Mouse (Mus musculus) thymus, postnatal 36 days (tissue): ENCODE measurements around the gene Wdr49.

Experiments used
- DNase-seq, 2 experiments: peaks; one replicate each; pipeline ENCODE4 v3.0.0; 2022; ENCODE audit warnings: mixed read lengths in 2 of 2

The Wdr49 gene

GRCm38 (mm10) chr3:75482056-75482455, at the start of gene Wdr49:
Gene Wdr49 (minus strand): TSS chr3:75482156.
- no peak for DNase-seq

DNA sequence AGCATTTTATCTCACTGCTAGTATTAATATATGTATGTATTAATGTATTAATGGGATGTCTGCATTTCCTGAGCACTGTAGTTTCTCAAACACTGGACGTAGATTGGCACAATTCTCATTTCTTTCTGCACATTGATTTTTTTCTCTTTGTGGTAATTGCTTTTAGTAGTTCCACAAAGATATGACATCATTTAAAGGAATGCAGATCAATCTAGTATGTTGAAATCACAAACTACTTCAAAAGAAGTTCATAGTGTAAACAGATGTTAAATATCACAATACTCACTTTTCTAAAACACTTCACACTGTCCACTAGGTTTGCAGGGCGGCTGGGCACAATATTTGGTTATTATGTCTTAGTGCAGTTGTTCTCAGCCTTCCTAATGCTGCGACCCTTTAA, 49.1 kb upstream of the Wdr49 start:
- DNase-seq, result no peak

GRCm38 (mm10) chr3:75522527-75522926, 40.6 kb upstream of the Wdr49 start:
- DNase-seq, result no peak

GRCm38 (mm10) chr3:75521314-75521713, 39.4 kb upstream of the Wdr49 start:
- DNase-seq, result no peak

GRCm38 (mm10) chr3:75517631-75518250, 35.8 kb upstream of the Wdr49 start:
- peak; percentile 58 to 67 for DNase-seq

DNA sequence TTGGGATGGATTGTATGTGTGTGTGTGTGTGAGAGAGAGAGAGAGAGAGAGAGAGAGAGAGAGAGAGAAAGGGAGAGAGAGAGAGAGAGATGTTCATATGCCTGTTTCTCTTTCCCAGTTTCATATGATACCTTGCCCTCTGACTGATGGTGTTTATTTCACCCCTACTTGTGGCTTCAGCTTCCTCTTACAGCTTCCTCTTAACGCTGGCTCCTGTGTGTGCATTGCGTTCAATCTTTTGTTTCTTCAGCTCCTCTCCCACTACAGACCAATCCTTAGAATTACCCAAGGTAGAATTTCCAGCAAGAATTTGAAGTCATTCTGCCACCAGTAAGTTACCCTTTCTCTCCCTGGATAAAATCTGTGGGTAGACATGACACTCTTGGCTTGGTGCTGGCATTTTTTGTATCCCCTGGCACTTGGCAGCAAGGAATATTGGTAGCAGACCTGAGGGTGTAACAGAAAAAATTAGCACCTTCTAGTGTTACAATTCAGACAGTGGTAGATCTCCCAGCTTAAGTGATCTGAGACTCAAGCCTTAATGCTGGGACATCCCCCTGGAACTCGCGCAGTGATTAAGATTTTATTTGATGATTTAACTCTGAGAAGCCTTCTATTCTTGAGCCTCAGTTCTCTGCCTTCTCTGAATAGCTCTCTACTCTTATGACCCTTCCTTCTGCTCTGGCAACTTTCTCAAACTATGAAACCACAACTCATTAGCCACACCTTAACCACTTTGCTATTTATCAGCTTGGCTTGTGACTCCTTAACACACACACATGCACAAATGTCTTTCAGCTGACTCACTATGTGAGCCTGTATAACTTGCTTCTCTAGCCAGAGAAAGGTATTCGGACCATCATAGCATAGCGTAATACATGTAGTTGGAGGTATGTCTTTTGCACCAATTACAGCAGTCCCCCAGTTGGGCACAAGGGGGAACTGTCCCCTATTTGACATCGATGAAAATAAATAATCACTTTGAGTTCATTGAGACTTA, 17.3 kb upstream of the Wdr49 start:
- peak; percentile 6 to 9 for DNase-seq

DNA sequence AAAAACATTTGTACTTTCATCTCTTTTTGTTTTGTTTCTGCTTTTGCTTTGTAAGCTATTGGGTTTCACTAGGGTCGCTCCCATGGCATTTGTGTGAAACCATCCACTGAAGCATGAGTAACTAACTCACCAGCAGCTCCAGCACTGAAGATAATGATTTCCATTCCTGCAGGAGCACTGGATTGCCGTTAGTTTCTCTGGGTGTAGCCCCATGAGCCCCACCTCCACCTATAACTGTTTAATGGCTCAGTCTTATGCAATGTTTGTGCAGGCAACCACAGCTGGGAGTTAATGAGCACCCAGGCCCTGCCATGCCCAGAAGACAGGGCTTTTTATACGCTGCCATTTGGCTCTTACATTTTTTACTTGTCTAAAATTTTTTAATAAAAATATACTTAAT, 11.0 kb upstream of the Wdr49 start:
- DNase-seq, result no peak

DNA sequence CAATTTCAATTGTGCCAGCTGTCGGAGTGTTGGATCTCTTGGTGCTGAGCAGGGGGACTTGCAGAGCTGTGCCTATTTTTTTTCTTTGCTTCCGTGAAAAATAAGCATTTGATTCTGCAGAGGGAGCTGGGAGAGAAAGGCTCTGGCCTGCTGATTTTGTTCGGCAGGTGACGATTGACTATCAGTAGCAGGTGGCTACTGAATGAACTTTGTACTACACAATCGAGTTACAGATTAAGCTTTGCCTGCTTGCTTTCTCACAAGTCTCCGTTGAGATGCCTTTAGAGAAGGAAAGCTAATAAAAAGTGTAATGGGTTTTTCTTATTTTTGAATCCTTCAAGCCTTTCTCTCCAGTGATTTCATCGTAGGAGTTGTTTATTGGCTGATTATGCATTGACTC, 6.8 kb downstream of the Wdr49 start:
- DNase-seq, result no peak

- no peak for DNase-seq
Observed at GRCm38 (mm10) chr3:75474657-75475056, 7.3 kb downstream of the Wdr49 start.

- no peak for DNase-seq
Observed at GRCm38 (mm10) chr3:75468154-75468553, 13.8 kb downstream of the Wdr49 start.

DNA sequence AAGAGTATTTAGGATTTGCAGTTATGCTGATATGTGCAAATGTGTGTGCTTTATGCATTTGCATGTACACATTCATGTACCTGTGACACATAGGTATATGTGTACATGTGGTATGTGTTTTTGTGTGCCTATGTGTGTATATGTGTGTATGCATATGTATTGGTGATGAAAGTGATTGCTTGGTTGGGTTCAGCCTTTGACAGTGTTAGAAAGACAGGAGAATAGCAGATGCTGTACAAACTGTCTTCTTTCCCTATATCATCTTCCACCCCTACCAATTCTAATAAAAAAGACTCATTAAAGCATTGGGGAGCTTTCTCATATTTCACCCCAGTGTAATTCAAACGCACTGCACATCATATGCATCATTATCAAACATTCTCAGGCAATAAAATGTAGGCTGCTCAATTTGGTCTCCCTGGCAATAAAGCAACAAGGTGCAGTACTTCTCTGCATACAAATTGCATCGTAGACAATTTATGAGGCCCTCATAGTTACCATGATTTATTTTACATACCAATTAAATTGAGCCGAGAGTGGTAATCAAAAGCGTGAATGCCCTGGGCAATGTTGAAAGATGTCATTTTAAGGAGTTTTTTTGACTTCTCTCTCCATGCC, 51.3 kb downstream of the Wdr49 start:
- DNase-seq, result no peak

GRCm38 (mm10) chr3:75395918-75396317, 86.0 kb downstream of the Wdr49 start:
- no peak for DNase-seq

- no peak for DNase-seq
Observed at GRCm38 (mm10) chr3:75395121-75395895, 86.6 kb downstream of the Wdr49 start.

DNA sequence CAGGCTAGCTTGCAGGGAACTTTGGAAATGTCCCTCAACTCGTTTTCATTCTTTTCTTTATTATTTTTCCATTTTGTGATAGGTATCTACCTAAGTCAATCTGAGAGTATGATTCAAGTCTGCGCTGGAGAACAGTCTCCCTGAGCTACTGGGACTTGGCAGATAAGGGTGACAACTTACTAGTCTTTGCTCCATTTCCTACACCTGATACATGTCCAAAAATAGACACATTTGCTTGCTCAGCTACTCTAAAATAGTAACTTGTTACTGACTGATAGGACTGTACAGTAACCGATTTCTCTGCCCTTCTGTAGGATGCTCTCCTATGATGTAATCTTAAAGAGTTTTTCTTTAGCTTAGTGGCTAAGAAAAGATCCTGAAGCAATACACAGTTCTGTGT, 87.5 kb downstream of the Wdr49 start:
- no peak for DNase-seq

DNA sequence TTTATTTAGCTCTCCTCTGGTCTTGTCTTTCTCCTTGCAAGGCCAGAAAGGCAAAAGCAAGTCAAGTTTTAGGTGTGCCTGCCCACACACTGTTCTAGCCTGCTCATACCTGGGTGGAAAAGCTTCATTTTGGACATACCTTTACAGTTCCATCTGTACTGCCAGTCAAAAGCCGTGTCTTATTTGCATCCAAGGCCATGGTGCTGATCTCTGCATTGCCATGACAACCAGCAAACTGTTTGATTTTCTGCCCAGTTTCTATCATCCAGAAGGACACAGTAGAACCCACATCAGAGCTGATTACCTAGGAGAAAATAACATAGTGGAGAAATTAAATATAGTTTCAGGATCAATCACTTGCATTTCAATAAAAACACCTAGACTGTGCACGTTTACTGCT, 100.2 kb downstream of the Wdr49 start:
- no peak for DNase-seq

GRCm38 (mm10) chr3:75353972-75354371, 128.0 kb downstream of the Wdr49 start:
- no peak for DNase-seq

DNA sequence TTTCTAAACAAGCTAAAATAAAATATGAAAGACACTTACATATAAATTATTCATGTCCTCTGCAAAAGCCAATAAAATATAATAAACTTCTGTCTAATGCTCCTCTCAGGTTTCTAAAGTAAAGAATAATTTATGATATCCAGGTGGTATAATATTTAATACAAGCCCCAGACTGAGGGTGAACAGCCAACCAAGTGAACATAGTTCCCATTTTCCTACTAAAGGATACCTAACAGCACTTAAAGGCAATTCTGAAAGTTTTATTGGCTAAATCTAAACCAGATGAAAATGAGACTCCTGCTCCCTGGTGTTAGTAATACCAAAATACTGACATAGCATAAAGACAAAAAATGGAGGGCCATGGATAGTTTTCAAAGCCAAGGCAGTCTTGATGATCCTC, 144.8 kb downstream of the Wdr49 start:
- no peak for DNase-seq

GRCm38 (mm10) chr3:75320999-75321398, 161.0 kb downstream of the Wdr49 start:
- DNase-seq, result no peak

GRCm38 (mm10) chr3:75308861-75309260, 173.1 kb downstream of the Wdr49 start:
- DNase-seq, result no peak

GRCm38 (mm10) chr3:75308228-75308627, 173.7 kb downstream of the Wdr49 start:
- DNase-seq, result no peak

DNA sequence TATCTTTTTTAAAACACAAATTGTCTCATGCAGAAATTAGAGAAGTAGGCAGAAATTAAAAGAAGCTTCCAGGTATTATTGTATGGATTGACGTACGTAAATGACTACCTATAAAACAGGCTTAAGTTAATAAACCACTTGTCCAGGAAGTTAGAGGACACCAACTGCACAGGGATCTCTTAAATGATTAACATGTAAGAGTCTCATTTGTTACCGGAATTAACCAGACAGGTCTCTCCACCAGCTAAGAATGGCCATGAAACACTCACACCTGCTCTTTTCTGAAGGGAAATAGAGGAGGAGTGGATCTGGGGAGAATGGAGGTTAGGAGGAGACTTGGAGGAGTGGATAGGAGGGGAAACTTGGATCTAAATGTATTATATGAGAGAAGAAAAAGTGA, 176.4 kb downstream of the Wdr49 start:
- DNase-seq, result no peak

GRCm38 (mm10) chr3:75304621-75305020, 177.3 kb downstream of the Wdr49 start:
- no peak for DNase-seq

DNA sequence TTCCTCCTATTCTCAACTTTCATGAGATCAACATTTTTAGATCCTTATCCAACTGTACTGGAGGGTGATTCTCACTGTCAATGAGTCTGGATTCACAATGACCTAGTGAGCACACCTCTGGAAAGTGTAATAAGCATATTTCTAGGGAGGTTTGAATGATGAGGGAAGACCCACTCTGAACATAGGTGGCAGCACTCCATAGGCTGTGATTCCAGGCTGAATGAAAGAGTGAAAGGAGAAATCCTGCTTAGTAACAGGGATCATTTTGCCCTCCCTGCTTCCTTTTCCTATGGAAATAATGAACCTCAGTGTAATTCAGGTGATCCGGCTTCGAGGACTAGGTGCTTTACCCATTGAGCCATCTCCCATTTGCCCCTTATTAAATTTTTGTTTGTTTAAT, 180.9 kb downstream of the Wdr49 start:
- DNase-seq, result no peak
